Mouse (Mus musculus): ENCODE measurements around the gene Cfdp1. TPM values are rescaled to one million over a fixed set of nuclear protein-coding genes. Genes with fewer than 3 reads are reported as not detected.

Gene Cfdp1
- polyA plus RNA-seq, 1 experiment from 2014 or later, result 225 TPM

DNA sequence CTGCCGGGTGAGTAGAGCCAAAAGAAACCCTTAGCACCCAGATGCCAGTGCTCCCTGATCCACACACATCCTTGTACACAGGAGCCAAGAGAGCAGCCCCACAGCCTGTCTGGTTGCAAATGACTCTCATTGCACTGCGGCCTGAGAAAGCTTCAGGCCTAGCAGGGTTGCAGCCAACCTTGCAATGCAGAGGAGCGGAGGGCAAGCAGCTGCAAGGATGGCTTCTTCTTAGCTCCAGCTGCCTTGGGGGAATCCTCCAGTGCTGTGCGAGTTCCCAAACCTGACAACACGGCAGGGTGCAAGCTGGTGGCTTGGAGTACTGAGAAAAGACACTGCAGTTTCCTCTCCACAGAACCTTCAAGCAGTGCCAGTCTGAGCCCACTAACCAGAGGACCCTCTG is 125.6 kb downstream of the Cfdp1 start:
- DNase-seq (ENCODE audit: low spot score), result no peak
- no peaks in the 10 kb centered on the region for H3K9me3 ChIP-seq (replicated peaks)
- no peaks in the 10 kb centered on the region for H3K27me3 ChIP-seq (ENCODE audit: low read depth, poor library complexity, severe bottlenecking)
- 0 out of 2 replicates have a peak, but pooled peaks cover 8% of the 10 kb centered on the region for H3K36me3 ChIP-seq
- no peak overlapping the region for H3K4me3 ChIP-seq
- peaks cover 62% of the 10 kb centered on the region for H3K4me1 ChIP-seq
- no peak overlapping the region for H3K27ac ChIP-seq (replicated peaks)
- 73% methylated on average over 5 of the region's 5 CpGs for WGBS

DNA sequence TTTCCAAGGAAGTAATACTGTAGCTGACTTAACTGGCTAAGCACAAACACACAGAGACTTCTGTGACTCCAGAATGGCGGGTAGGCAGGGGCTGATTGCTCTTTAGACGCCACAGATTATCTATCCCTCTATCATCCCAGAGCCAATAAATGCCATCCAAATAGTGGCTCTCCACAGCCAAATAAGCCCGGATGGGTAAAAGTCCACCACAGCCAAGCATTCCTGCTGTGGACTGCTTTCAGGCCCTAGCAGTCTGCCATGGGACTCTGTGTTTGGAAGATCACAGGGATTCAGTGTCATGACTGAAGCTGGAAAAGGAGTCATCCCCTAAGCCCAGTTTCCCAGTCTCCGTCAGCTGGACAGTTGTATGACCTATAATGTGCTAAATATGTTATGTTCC is 126.5 kb downstream of the Cfdp1 start:
- Histone ChIP-seq H3K27me3 (ENCODE audit: low read depth, poor library complexity, severe bottlenecking) (no peaks in the 10 kb centered on the region), H3K9me3 (replicated peaks) (no peaks in the 10 kb centered on the region), H3K36me3 (0 out of 2 replicates have a peak, but pooled peaks cover 8% of the 10 kb centered on the region), H3K4me1 (peaks cover 53% of the 10 kb centered on the region), H3K4me3 (no peak overlapping the region), H3K27ac (replicated peaks) (no peak overlapping the region)
- DNase-seq (ENCODE audit: low spot score), result no peak
- WGBS, result 89% methylated on average over 4 of the region's 4 CpGs

DNA sequence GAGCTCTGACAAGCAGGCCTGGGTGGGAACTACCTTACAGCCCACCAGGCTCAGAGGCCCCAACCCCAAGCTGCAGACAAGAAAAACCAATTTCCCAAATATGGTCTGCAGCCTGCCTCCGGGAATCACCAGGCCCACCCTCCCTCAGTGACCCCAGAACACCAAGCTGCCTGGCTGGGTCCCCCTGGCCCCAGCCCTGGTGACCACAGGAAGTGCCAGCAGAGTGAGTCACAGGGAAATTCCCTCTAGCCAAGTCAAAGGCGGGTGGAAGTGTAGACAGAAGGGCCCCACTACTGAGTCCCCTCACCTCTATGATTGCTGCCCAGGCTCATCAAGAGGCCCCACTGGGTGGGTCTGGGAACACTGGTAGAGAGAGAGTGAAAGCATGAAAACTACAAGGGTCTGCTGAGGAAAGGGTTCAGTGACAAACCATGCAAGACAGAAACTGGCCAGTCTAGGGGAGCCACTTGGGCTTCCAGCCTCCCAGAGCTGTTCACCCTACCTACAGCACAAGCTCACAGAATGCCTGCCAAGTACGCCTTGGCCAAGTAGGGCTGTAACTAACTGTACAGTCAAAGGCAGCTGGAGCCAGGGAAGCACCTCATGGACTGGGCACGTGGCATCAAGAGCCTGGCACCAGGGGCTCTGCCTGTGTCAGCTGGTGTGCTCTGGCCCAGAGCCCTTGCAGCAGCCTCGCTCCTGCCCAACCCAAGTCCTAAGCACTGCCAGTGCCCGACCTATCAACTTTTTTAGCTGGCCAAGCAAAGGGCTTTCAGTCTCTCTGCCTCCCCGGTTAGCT is 127.8 kb downstream of the Cfdp1 start:
- no peaks in the 10 kb centered on the region for H3K9me3 ChIP-seq (replicated peaks)
- WGBS, result 81% methylated on average over 7 of the region's 7 CpGs
- peaks cover 41% of the 10 kb centered on the region for H3K4me1 ChIP-seq
- H3K27me3 ChIP-seq (ENCODE audit: low read depth, poor library complexity, severe bottlenecking), result no peaks in the 10 kb centered on the region
- H3K36me3 ChIP-seq, result peaks cover 10% of the 10 kb centered on the region
- H3K4me3 ChIP-seq, result no peak overlapping the region
- peak overlapping the region; percentile 42; the same call in 1 of the 2 replicates for H3K27ac ChIP-seq (replicated peaks)
- DNase-seq (ENCODE audit: low spot score), result no peak

DNA sequence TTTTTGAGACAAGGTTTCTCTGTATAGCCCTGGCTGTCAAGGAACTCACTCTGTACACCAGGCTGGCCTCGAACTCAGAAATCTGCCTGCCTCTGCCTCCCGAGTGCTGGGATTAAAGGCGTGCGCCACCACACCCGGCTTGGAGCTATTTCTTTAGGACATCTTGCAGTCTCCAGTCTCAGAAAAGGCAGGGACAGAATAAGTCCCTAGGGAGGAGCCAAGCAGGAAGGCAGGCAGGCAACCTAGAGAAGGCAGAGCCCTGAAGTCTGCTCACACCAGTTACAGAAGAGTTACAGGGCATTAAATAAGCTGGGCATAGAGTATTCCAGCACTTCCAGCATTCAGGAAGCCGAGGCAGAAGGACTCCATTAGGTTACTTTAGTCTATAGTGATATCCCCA is 128.8 kb downstream of the Cfdp1 start:
- DNase-seq (ENCODE audit: low spot score), result no peak
- Histone ChIP-seq H3K27me3 (ENCODE audit: low read depth, poor library complexity, severe bottlenecking) (no peaks in the 10 kb centered on the region), H3K36me3 (peaks cover 20% of the 10 kb centered on the region), H3K4me3 (no peak overlapping the region), H3K9me3 (replicated peaks) (no peaks in the 10 kb centered on the region), H3K4me1 (peaks cover 31% of the 10 kb centered on the region), H3K27ac (replicated peaks) (no peak overlapping the region)
- 94% methylated on average over 6 of the region's 6 CpGs for WGBS

DNA sequence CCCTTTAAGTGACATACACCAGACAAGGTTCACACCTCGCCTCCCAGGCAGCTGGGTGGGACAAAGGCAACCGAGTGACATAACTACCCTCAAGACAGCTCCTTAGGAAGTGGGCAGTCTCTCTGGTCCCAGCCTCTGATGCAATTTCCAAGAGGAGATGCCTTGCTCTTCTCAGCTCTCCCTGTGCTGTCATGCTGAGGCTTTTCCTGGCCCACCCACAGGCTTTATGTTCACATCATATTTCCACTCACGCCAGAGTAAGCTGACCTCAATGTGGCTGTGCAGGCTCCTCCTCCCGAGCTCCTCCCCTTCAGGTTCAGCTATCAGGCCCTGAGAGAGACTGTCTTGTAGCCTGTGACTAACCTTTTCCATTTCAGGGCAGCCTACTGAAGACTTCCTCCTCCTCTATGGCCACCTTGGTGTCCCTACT is 134.0 kb downstream of the Cfdp1 start:
- Histone ChIP-seq H3K27me3 (ENCODE audit: low read depth, poor library complexity, severe bottlenecking) (no peaks in the 10 kb centered on the region), H3K4me3 (no peak overlapping the region), H3K36me3 (peaks cover 44% of the 10 kb centered on the region), H3K4me1 (peaks cover 42% of the 10 kb centered on the region), H3K27ac (replicated peaks) (no peak overlapping the region), H3K9me3 (replicated peaks) (no peaks in the 10 kb centered on the region)
- no peak for DNase-seq (ENCODE audit: low spot score)
- 77% methylated on average over 4 of the region's 4 CpGs for WGBS

DNA sequence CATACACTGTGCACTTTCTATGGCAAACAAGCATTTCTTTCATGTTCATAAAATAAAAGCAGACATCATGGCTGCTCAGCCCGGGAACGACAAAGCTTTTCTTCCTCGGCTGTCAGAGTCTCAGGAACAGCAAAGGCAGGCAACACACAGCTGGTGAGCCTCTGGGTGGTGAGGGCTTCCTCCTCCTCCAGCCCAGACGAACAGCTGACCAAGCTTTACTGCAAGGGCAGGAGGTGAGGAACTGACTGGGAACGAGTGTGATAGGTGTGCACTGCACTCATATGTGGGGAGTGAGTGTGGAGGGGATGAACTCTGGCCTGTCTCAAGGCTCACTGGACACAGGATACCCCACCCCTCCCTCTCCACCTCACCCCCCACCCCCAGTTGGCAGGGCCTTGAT is 135.2 kb downstream of the Cfdp1 start:
- WGBS, result 83% methylated on average over 5 of the region's 5 CpGs
- Histone ChIP-seq H3K4me1 (peaks cover 39% of the 10 kb centered on the region), H3K9me3 (replicated peaks) (no peaks in the 10 kb centered on the region), H3K36me3 (peaks cover 56% of the 10 kb centered on the region), H3K27me3 (ENCODE audit: low read depth, poor library complexity, severe bottlenecking) (no peaks in the 10 kb centered on the region), H3K27ac (replicated peaks) (no peak overlapping the region), H3K4me3 (no peak overlapping the region)
- DNase-seq (ENCODE audit: low spot score), result no peak

Other genes starting within 250 kb of the Cfdp1 start
- 0.09 and 0.12 TPM in 2 replicates for gene Ldhd, start 223.9 kb downstream of the Cfdp1 start, polyA plus RNA-seq (2016; fragmentation: Nextera tagmentation; extraction: Ambion mirVana)
- gene Zfp1, start 210.9 kb downstream of the Cfdp1 start, polyA plus RNA-seq (2016; fragmentation: Nextera tagmentation; extraction: Ambion mirVana), result 22.2 and 22.4 TPM in 2 replicates
- gene Ctrb1, start 163.3 kb downstream of the Cfdp1 start, polyA plus RNA-seq (2016; fragmentation: Nextera tagmentation; extraction: Ambion mirVana), result not detected in 2 replicates
- 52.4 and 53.7 TPM in 2 replicates for gene Bcar1, start 110.5 kb downstream of the Cfdp1 start, polyA plus RNA-seq (2016; fragmentation: Nextera tagmentation; extraction: Ambion mirVana)
- 10.3 TPM in 2 replicates for gene Tmem170, start 22.5 kb upstream of the Cfdp1 start, polyA plus RNA-seq (2016; fragmentation: Nextera tagmentation; extraction: Ambion mirVana)
- 2.1 and 2.9 TPM in 2 replicates for gene Chst5, start 56.2 kb upstream of the Cfdp1 start, polyA plus RNA-seq (2016; fragmentation: Nextera tagmentation; extraction: Ambion mirVana)
- 26.7 TPM in 2 replicates for gene Tmem231, start 79.6 kb upstream of the Cfdp1 start, polyA plus RNA-seq (2016; fragmentation: Nextera tagmentation; extraction: Ambion mirVana)
- gene Gabarapl2, start 86.4 kb upstream of the Cfdp1 start, polyA plus RNA-seq (2016; fragmentation: Nextera tagmentation; extraction: Ambion mirVana), result 235 and 259 TPM in 2 replicates
- gene Adat1, start 138.0 kb upstream of the Cfdp1 start, polyA plus RNA-seq (2016; fragmentation: Nextera tagmentation; extraction: Ambion mirVana), result 13.1 and 15.9 TPM in 2 replicates
- 245 and 265 TPM in 2 replicates for gene Kars, start 157.0 kb upstream of the Cfdp1 start, polyA plus RNA-seq (2016; fragmentation: Nextera tagmentation; extraction: Ambion mirVana)
- gene Terf2ip, start 157.1 kb upstream of the Cfdp1 start, polyA plus RNA-seq (2016; fragmentation: Nextera tagmentation; extraction: Ambion mirVana), result 29.9 and 32.3 TPM in 2 replicates
- 0.26 and 0.76 TPM in 2 replicates for gene Gm6793, start 160.7 kb upstream of the Cfdp1 start, polyA plus RNA-seq (2016; fragmentation: Nextera tagmentation; extraction: Ambion mirVana)